Mouse (Mus musculus): ENCODE measurements around the gene Tnrc6c. TPM values are rescaled to one million over a fixed set of nuclear protein-coding genes. Genes with fewer than 3 reads are reported as not detected.
A peak's percentile ranks its signal among the peaks of the same experiment; 100 is the strongest.

Gene Tnrc6c
- total RNA-seq, 1 experiment from 2014 or later, result 20.2 TPM

DNA sequence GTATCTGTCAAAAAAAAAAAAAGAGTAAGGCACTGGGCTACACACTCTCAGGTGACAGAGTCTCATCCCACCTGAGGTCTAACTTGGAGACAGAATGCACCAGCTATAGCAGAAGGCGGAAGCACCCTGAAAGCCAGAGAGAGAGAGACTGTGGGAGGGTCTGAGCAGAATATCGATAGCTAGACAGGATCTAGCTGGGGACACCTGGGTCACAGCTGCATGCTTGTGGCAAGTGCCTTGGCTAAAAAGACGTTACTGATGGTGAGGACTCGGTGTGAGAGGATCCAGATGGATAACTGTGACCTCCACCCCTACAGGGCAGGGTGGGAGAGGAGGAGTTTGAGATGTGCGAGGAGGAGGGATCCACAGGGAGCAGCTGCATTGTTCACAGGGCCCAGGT, 142.9 kb downstream of the Tnrc6c start:
- ATAC-seq (replicated peaks; ENCODE audit: insufficient number of reproducible peaks, low FRiP score, low TSS enrichment, poor library complexity, severe bottlenecking), result no peak

DNA sequence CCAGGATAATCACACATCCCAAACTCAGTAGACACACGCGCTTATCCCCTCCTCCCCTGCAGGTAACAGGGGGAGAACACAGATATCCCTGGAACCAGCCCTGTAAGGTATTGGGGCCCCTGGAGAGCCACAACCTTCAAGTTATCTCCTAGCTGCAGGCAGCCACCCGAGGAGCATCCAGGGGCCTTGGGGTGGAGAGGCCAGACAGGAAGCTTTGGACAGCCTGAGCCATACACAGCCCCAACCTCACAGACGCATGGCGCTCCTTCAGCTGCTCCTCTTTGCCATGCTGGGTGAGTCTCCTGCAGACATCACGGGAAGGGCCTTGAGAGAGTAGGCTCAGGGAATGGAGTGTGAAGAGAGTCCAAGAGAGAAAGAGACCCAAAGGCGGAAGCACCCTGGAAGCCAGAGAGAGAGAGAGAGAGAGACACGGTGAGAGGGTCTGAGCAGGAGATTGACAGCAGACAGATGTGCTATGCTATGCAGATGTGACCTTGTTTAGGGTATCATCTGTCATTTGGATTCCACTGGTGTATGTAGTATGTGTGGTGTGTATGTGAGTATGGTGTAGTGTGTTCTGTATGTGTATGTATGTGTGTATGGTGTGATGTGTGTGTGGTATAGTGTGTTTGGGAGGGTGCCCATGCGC, 143.5 kb downstream of the Tnrc6c start, which contains the start of gene 6030468B19Rik:
TSS of gene 6030468B19Rik (plus strand) at position 150 of the 649 bp plus-strand sequence.
- ATAC-seq (replicated peaks; ENCODE audit: insufficient number of reproducible peaks, low FRiP score, low TSS enrichment, poor library complexity, severe bottlenecking), result 0 out of 2 replicates have a peak, but pooled peaks have one; percentile 6

DNA sequence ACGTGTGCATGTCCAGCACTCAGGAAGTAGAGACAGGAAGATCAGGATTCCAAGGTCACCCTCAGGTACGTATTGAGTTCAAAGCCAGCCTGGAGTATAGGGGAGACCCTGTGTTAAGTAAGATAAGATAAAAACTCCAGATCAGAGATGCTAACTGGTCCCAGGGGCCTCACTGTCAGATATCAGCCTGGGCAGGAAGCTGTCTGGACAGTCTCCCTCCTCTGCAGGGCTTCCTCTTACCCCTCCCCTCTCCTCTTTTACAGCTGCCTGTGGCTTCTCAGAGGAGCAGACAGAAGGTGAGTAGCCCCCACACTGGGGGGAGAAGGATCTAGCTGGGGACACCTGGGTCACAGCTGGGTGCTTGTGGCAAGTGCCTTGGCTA, 144.1 kb downstream of the Tnrc6c start:
- ATAC-seq (replicated peaks; ENCODE audit: insufficient number of reproducible peaks, low FRiP score, low TSS enrichment, poor library complexity, severe bottlenecking), result peak; percentile 14; the same call in 1 of the 2 replicates

DNA sequence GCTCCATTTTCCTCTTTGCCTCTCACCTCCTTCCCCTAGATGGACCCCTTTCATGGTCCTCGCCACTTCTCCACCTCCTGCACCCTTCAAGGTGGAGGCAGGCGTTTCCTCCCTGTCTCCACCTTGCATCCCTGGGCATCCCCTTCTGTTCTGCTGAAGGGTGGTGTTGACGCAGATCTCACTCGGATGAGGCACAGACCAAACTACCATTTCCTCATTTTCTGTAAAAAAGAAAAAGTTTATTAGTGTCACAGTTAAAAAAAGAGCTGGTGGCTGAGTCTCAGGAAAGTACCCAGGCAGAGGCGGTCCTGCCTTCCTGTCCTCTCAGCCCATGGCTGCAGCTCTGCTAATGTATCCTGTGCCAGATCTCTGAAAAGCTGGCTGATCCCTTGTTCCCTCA, 145.1 kb downstream of the Tnrc6c start:
- ATAC-seq (replicated peaks; ENCODE audit: insufficient number of reproducible peaks, low FRiP score, low TSS enrichment, poor library complexity, severe bottlenecking), result peak; percentile 60

DNA sequence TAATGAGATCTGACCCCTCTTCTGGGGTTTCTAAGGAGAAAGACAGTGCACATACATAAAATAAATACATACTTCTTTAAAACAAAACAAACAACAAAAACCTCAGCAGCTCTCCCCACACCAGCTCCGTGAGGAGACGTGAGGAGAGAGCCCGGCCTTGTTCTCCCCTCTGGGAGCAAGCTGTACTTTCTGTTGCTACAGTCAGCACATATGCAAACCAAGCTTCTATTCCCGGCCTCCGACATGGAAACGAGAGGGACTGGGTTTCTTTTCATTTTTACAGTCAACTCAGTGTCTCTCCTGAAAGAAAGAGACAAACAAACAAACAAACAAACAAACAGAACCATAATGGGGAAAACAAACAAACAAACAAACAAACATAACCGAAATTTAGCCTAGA, 145.9 kb downstream of the Tnrc6c start:
- ATAC-seq (replicated peaks; ENCODE audit: insufficient number of reproducible peaks, low FRiP score, low TSS enrichment, poor library complexity, severe bottlenecking), result no peak

DNA sequence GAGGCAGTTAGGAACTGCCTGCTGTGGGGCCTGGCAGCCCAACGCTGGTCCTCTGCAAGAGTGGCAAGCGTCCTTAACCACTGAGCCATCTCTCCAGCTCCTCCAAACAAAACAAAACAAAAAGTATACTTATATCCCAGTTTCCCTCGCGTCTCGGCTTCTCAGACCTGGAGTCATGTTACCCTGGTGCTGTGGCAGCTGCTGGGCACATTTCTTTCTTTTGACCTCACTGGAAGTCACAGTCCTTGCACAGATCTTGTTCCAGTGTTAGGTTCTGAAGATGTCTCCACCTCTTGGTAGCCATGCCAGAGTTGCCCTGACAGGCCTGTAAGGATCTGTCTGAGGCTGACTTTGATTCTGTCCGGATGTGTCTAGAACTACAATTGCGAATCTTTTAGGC, 147.6 kb downstream of the Tnrc6c start:
- ATAC-seq (replicated peaks; ENCODE audit: insufficient number of reproducible peaks, low FRiP score, low TSS enrichment, poor library complexity, severe bottlenecking), result no peak

DNA sequence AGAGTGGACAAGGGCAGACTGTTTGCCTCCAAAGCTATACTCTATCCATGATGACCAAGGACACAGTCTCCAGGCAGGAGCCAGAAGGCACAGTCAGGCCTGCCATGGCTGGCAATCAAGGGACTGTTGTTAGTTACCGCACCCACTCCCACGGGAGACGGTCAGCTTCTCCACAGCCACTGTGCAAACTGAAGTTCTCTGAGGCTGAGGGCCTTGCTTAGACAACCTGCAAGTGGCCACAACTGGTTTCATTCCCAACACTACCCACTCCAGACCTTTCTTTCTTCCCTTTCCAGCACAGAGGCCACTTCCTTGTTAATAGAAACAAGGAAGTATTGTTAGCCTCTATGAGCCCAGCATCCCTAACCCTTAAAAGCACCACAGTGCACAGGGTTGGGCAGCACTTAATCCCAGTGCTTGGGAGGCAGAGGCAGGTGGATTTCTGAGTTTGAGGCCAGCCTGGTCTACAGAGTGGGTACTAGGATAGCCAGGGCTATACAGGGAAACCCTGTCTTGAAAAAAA, 149.1 kb downstream of the Tnrc6c start:
- ATAC-seq (replicated peaks; ENCODE audit: insufficient number of reproducible peaks, low FRiP score, low TSS enrichment, poor library complexity, severe bottlenecking), result 0 out of 2 replicates have a peak, but pooled peaks have one; percentile 42

DNA sequence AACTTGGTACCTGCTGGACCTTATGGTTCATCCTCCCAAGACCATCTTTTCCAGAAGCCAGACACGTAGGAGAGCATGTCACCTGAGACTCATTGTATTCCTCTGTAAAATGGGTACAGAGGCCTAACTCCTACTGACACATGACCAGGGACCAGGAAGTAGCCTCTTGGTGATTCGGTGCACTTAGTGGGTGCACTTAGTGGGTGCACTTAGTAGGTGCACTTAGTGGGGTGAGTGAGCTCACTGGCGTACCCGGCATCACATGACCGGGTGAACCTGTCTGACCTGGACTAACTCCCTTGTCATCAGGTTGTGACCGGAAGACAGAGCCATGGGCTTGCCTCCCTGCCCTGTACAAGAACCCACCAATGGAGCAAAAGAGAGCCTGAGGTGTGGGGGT, 152.7 kb downstream of the Tnrc6c start:
- no peak for ATAC-seq (replicated peaks; ENCODE audit: insufficient number of reproducible peaks, low FRiP score, low TSS enrichment, poor library complexity, severe bottlenecking)

DNA sequence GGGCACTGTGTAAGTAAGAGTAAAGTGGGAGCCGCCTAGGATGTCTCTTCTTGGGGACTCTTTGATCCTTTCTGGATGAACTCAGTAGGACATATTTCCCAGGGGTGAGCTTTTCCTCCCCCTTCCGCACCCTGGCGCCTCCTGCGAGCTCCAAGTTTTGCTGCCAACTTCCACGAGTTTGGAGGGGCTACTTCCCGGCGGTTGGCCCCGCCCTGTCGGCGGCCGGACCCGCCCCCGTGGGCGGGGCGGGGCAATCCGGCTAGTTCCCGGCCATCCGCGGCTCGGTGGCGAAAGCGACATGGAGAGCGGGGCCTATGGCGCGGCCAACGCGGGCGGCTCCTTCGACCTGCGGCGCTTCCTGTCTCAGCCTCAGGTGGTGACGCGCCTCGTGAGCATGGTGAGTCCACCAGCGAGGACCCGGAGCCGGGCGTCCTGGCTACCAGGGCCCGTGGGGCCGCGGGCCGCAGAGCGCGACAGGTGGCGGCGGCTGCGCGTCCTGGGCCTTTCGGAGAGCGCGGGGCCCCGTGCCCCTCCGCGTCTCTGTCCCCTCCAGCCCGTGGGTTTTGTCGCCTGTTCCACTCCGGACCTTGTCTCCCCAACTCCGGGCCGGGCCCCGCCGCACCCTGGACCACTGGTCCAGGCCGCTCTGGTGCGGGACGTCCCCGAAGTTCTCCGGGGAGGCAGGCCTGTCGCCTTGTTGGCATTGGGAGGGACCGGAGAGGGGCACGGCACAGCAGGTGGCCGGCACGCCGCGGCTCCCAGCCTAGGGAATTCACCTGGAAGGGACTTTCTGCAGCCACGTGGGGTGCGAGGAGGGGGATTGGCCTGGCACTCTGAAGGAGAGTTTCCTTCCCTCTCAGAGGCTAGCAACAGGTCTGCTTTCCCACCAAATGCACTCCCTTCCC, 155.6 kb downstream of the Tnrc6c start, which contains the start of the genes Gm20708 and Syngr2:
TSS of gene Gm20708 (plus strand) at position 262 of the 905 bp plus-strand sequence.
TSS of gene Syngr2 (plus strand) at position 262 of the 905 bp plus-strand sequence.
- peak; percentile 36 for ATAC-seq (replicated peaks; ENCODE audit: insufficient number of reproducible peaks, low FRiP score, low TSS enrichment, poor library complexity, severe bottlenecking)

DNA sequence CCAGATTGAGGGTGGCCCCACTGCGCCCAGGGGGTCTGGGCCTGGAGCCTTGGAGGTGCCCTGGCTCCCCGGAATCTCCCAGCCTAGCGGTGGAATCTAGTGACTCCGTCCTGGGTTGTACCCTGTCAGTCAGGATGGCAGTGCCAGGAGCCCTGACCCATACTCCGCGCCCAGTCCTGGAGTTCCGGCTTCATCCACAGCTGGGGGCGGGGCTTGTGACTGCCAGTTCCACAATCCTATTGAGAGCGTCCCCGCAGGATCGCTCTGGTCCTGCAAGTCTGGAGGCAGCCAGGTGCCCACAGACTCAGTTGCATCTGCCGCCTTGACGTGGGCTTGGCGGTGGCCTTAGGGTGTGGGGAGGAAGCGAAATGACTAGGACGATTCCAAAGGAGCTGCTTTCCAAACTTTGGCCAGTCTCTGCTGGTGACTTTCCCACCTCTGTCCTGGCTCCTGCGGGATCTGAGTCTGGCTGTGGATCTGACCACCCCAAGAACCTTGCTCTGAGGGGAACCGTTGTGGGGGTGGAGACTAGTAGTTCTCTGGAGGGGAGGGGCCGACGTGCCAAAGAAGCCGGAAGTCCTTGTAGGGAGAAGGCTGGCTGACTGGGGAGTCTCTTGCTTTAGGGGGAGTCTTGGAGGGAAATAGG, 156.4 kb downstream of the Tnrc6c start:
- peak; percentile 86 for ATAC-seq (replicated peaks; ENCODE audit: insufficient number of reproducible peaks, low FRiP score, low TSS enrichment, poor library complexity, severe bottlenecking)

Other genes with a start within 250 kb of the Tnrc6c start
- gene Gm11733, start 169.9 kb upstream of the Tnrc6c start, total RNA-seq (2017), result not detected in 3 replicates
- gene Tmc8, start 127.8 kb downstream of the Tnrc6c start, total RNA-seq (2017), result 11.8 to 27.8 TPM (median 18.2 TPM) in 3 replicates
- gene Tmc6, start 127.9 kb downstream of the Tnrc6c start, total RNA-seq (2017), result 81.0 to 99.7 TPM (median 93.0 TPM) in 3 replicates
- gene 6030468B19Rik, start 143.4 kb downstream of the Tnrc6c start, total RNA-seq (2017), result not detected in 3 replicates
- 3.7 to 10.5 TPM (median 5.6 TPM) in 3 replicates for gene Gm20708, start 155.4 kb downstream of the Tnrc6c start, total RNA-seq (2017)
- 134 to 139 TPM (median 137 TPM) in 3 replicates for gene Syngr2, start 155.4 kb downstream of the Tnrc6c start, total RNA-seq (2017)
- gene Afmid, start 171.6 kb downstream of the Tnrc6c start, total RNA-seq (2017), result 6.3 to 21.1 TPM (median 12.4 TPM) in 3 replicates
- 2.4 to 5.5 TPM (median 3.0 TPM) in 3 replicates for gene Tk1, start 171.8 kb downstream of the Tnrc6c start, total RNA-seq (2017)
- 2.5 to 3.4 TPM (median 2.7 TPM) in 3 replicates for gene Birc5, start 195.0 kb downstream of the Tnrc6c start, total RNA-seq (2017)
- gene Tmem235, start 206.5 kb downstream of the Tnrc6c start, total RNA-seq (2017), result not detected in 3 replicates
- gene Tha1, start 219.2 kb downstream of the Tnrc6c start, total RNA-seq (2017), result 1.6 to 6.4 TPM (median 1.9 TPM) in 3 replicates